Mouse (Mus musculus) myocyte (in vitro differentiated cells): ENCODE data around the gene Acsm3.

Source experiments
- E2F4 ChIP-seq: IDR thresholded peaks from one replicate; pipeline ENCODE4 v1.6.1; 2011; ENCODE audit warnings: mild to moderate bottlenecking, control low read depth, moderate library complexity; ENCODE audit not compliant: insufficient read depth
- MAX ChIP-seq: IDR thresholded peaks from one replicate; pipeline ENCODE4 v1.6.1; 2011; ENCODE audit warnings: low read depth, mild to moderate bottlenecking, control low read depth
- MYOD1 ChIP-seq, 3 experiments: IDR thresholded peaks; one replicate each; pipeline ENCODE4 v1.6.1; 2011; ENCODE audit warnings: control low read depth in 2 of 3, low read depth in 2 of 3, mild to moderate bottlenecking in 2 of 3, moderate library complexity in 1 of 3; ENCODE audit not compliant: insufficient read length in 2 of 3, control insufficient read depth in 1 of 3
- POLR2A ChIP-seq: IDR thresholded peaks from one replicate; pipeline ENCODE4 v1.6.1; 2011; ENCODE audit warnings: low read depth, mild to moderate bottlenecking, control low read depth, moderate library complexity; ENCODE audit not compliant: insufficient read length
- SRF ChIP-seq: IDR thresholded peaks from one replicate; pipeline ENCODE4 v1.6.1; 2011; ENCODE audit warnings: low read depth; ENCODE audit not compliant: control insufficient read depth, insufficient read length
- TCF12 ChIP-seq: IDR thresholded peaks from one replicate; pipeline ENCODE4 v1.6.1; 2011; ENCODE audit warnings: mild to moderate bottlenecking, control low read depth; ENCODE audit not compliant: poor library complexity, insufficient read depth, severe bottlenecking
- USF1 ChIP-seq: IDR thresholded peaks from one replicate; pipeline ENCODE4 v1.6.1; 2011; ENCODE audit warnings: low read depth, mild to moderate bottlenecking, control low read depth, moderate library complexity

- TF ChIP-seq POLR2A (no peak), SRF (no peak), MAX (no peak), TCF12 (no peak), USF1 (no peak), MYOD1 (IDR thresholded peaks at IDR 0.05; ENCODE audit: control insufficient read depth in 1 of 3, insufficient read length in 2 of 3, low read depth in 2 of 3) (no peak), E2F4 (no peak)
Measured at GRCm38 (mm10) chr7:119764377-119764776, 3.7 kb downstream of the Acsm3 start.
